ENCODE assay signal across 20 mouse cellular contexts in the genomic region with DNA sequence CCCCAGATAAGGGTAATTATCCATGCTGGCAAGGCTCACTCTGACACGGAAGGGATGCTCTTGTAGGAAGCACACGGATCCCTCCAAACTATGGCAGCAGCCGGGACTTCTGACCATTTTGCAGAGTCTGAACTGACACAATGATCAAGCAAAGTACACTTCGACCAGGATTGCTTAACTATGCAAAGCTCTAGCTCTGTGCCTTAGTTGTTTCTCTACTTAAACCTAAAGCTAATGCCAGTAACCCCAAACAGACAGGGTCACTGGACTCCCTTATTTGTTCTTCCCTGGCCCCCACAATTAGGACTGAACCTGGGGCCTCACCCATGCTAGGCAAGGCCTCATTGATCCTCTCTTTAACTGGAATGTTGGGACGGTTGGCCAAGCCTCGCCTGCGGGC. TPM values are rescaled to one million over a fixed set of nuclear protein-coding genes. Genes with fewer than 3 reads are reported as not detected.
DNase-seq lines count a peak whose midpoint lies in the region; ATAC-seq lines count a peak whose summit lies in the region.
"Had no signal": no experiment of that assay in that cellular context is flagged by ENCODE, and none has a peak within 500 bp of the region (broad histone marks: within the 10 kb centered on the region; RNA-seq: fewer than 3 reads in every experiment).

No protein-coding gene starts in this region.

- H3K4me3 ChIP-seq in liver, embryonic 11.5 days (ENCODE audit: low read depth, low read length) = no peak overlapping the region
- H3K4me3 ChIP-seq in liver, embryonic 12.5 days = no peak overlapping the region
- no peak overlapping the region for H3K4me3 ChIP-seq in liver, embryonic 15.5 days (replicated peaks)
- H3K4me3 ChIP-seq in forebrain, embryonic 10.5 days = no peak overlapping the region
- H3K4me3 ChIP-seq: embryonic facial prominence, embryonic 15.5 days; forebrain, embryonic 12.5 days; forebrain, embryonic 15.5 days; gastrocnemius, adult 2 months; hindbrain, embryonic 12.5 days; hindbrain, embryonic 15.5 days had no signal

- no peak for DNase-seq in liver, embryonic 11.5 days (ENCODE audit: low spot score)
- no peak for DNase-seq in forebrain, embryonic 10.5 days (ENCODE audit: extremely low spot score, low spot score)
- no peak for DNase-seq in frontal cortex, postnatal 14 days (ENCODE audit: low spot score in 2 of 2)
- no peak for DNase-seq in urinary bladder, postnatal 14 days (ENCODE audit: low spot score)
- DNase-seq: cerebellum, adult 11 months; cerebellum, adult 2 months; cerebellum, adult 9-11 months; cerebellum, postnatal 25 days; gastrocnemius, adult 2 months; gastrocnemius, postnatal 14 days; heart, adult 11 months had no signal

- no peak overlapping the region for H3K9ac ChIP-seq in liver, embryonic 11.5 days (ENCODE audit: low read depth, low read length)
- H3K9ac ChIP-seq in liver, embryonic 12.5 days = no peak overlapping the region
- H3K9ac ChIP-seq in liver, embryonic 15.5 days = no peak overlapping the region
- H3K9ac ChIP-seq: embryonic facial prominence, embryonic 15.5 days; forebrain, embryonic 12.5 days; forebrain, embryonic 15.5 days; hindbrain, embryonic 12.5 days; hindbrain, embryonic 15.5 days had no signal

- H3K27ac ChIP-seq in liver, embryonic 11.5 days (ENCODE audit: low read depth, low read length) = 0 out of 2 replicates have a peak overlapping the region, but pooled peaks have one; percentile 13
- 0 out of 2 replicates have a peak overlapping the region, but pooled peaks have one; percentile 52 for H3K27ac ChIP-seq in liver, embryonic 12.5 days
- peak overlapping the region; percentile 45 for H3K27ac ChIP-seq in liver, embryonic 15.5 days (replicated peaks)
- H3K27ac ChIP-seq in forebrain, embryonic 10.5 days = no peak overlapping the region
- H3K27ac ChIP-seq: forebrain, embryonic 12.5 days; forebrain, embryonic 15.5 days; gastrocnemius, adult 2 months; hindbrain, embryonic 12.5 days; hindbrain, embryonic 15.5 days had no signal

- H3K4me1 ChIP-seq in liver, embryonic 11.5 days (replicated peaks; ENCODE audit: control insufficient read depth, insufficient read depth, low read length) = no peaks in the 10 kb centered on the region; the same call in 1 of the 2 replicates
- peaks cover 16% of the 10 kb centered on the region for H3K4me1 ChIP-seq in liver, embryonic 12.5 days
- peaks cover 15% of the 10 kb centered on the region for H3K4me1 ChIP-seq in liver, embryonic 15.5 days (replicated peaks)
- no peaks in the 10 kb centered on the region for H3K4me1 ChIP-seq in forebrain, embryonic 10.5 days
- H3K4me1 ChIP-seq: forebrain, embryonic 12.5 days; forebrain, embryonic 15.5 days; hindbrain, embryonic 12.5 days; hindbrain, embryonic 15.5 days had no signal

- H3K27me3 ChIP-seq in liver, embryonic 11.5 days (replicated peaks; ENCODE audit: control insufficient read depth, insufficient read depth, low read length) = no peaks in the 10 kb centered on the region
- H3K27me3 ChIP-seq in liver, embryonic 12.5 days (replicated peaks) = no peaks in the 10 kb centered on the region
- no peaks in the 10 kb centered on the region for H3K27me3 ChIP-seq in liver, embryonic 15.5 days
- no peaks in the 10 kb centered on the region for H3K27me3 ChIP-seq in forebrain, embryonic 10.5 days (ENCODE audit: poor library complexity, severe bottlenecking)
- H3K27me3 ChIP-seq: embryonic facial prominence, embryonic 15.5 days; forebrain, embryonic 12.5 days; forebrain, embryonic 15.5 days; hindbrain, embryonic 12.5 days; hindbrain, embryonic 15.5 days had no signal

- no peaks in the 10 kb centered on the region for H3K36me3 ChIP-seq in liver, embryonic 11.5 days (ENCODE audit: control insufficient read depth, insufficient read depth, low read length)
- H3K36me3 ChIP-seq in liver, embryonic 12.5 days = no peaks in the 10 kb centered on the region
- H3K36me3 ChIP-seq in liver, embryonic 15.5 days (replicated peaks) = no peaks in the 10 kb centered on the region
- H3K36me3 ChIP-seq in forebrain, embryonic 10.5 days (replicated peaks) = no peaks in the 10 kb centered on the region
- H3K36me3 ChIP-seq: embryonic facial prominence, embryonic 15.5 days; forebrain, embryonic 12.5 days; forebrain, embryonic 15.5 days; hindbrain, embryonic 12.5 days; hindbrain, embryonic 15.5 days had no signal

- H3K4me2 ChIP-seq in liver, embryonic 11.5 days = no peak overlapping the region
- no peak overlapping the region for H3K4me2 ChIP-seq in liver, embryonic 12.5 days
- H3K4me2 ChIP-seq in liver, embryonic 15.5 days = no peak overlapping the region
- H3K4me2 ChIP-seq: embryonic facial prominence, embryonic 15.5 days; forebrain, embryonic 12.5 days; forebrain, embryonic 15.5 days; heart, embryonic 11.5 days; hindbrain, embryonic 12.5 days; hindbrain, embryonic 15.5 days had no signal

- WGBS in liver, embryonic 11.5 days = 69% methylated on average over 7 of the region's 7 CpGs
- WGBS in liver, embryonic 12.5 days (ENCODE audit: insufficient replicate concordance) = 63% methylated on average over 7 of the region's 7 CpGs
- WGBS in liver, embryonic 15.5 days (ENCODE audit: insufficient replicate concordance) = 45% methylated on average over 7 of the region's 7 CpGs
- 88% methylated on average over 7 of the region's 7 CpGs for WGBS in forebrain, embryonic 10.5 days

- no peak for ATAC-seq in liver, embryonic 11.5 days (replicated peaks; ENCODE audit: low FRiP score)
- ATAC-seq in liver, embryonic 12.5 days = peak; percentile 46; the same call in 1 of the 2 replicates
- ATAC-seq in liver, embryonic 15.5 days (ENCODE audit: insufficient read depth) = peak; percentile 31
- ATAC-seq: CD4-positive, CD25-positive, alpha-beta regulatory T cell, adult 4 months; forebrain, embryonic 15.5 days had no signal

- no peaks in the 10 kb centered on the region for H3K9me3 ChIP-seq in liver, embryonic 11.5 days (ENCODE audit: control insufficient read depth, low read length)
- no peaks in the 10 kb centered on the region; the same call in 1 of the 2 replicates for H3K9me3 ChIP-seq in liver, embryonic 12.5 days (replicated peaks)
- H3K9me3 ChIP-seq in liver, embryonic 15.5 days (replicated peaks) = no peaks in the 10 kb centered on the region
- H3K9me3 ChIP-seq in forebrain, embryonic 10.5 days = 0 out of 2 replicates have a peak, but pooled peaks cover 3% of the 10 kb centered on the region
- H3K9me3 ChIP-seq: embryonic facial prominence, embryonic 15.5 days; forebrain, embryonic 12.5 days; forebrain, embryonic 15.5 days; hindbrain, embryonic 12.5 days; hindbrain, embryonic 15.5 days had no signal

RNA-seq across cellular contexts. Expression of a gene that starts 33.7 kb away (rescaled TPM):
- 53.5 and 53.9 TPM in 2 replicates for polyA plus RNA-seq in liver, embryonic 11.5 days (2014; fragmentation: Nextera tagmentation; extraction: Ambion mirVana)
- polyA plus RNA-seq in liver, embryonic 12.5 days (2016; fragmentation: Nextera tagmentation; extraction: Ambion mirVana) = 34.5 and 36.2 TPM in 2 replicates
- polyA plus RNA-seq in liver, embryonic 15.5 days (2015; fragmentation: Nextera tagmentation; extraction: Ambion mirVana) = 11.8 and 13.9 TPM in 2 replicates
- polyA plus RNA-seq in forebrain, embryonic 10.5 days (2016; fragmentation: Nextera tagmentation; extraction: Ambion mirVana) = 48.5 and 52.5 TPM in 2 replicates
